Mouse (Mus musculus) embryonic facial prominence, embryonic 14.5 days (tissue): Measurements from ENCODE around the gene Fbxl15. TPM values are rescaled to one million over a fixed set of nuclear protein-coding genes. Genes with fewer than 3 reads are reported as not detected.

Experiments used
- ATAC-seq: fragments of 200-750 bp; cut with Nextera tagmentation; 2 replicates; pipeline ENCODE4 v1.8.0; 2017; ENCODE audit warnings: low read depth, moderate number of reproducible peaks, moderate TSS enrichment
- DNase-seq: peaks from one replicate; pipeline ENCODE4 v3.0.0-alpha.2; 2015; ENCODE audit warnings: low spot score
- H3K27ac ChIP-seq: fragments of 300-500 bp; sonication (generic); replicated peaks from 2 replicates; pipeline ENCODE4 v1.5.1; 2014; ENCODE audit warnings: low read depth, mild to moderate bottlenecking, low read length, moderate library complexity
- H3K27me3 ChIP-seq: fragments of 300-500 bp; sonication (generic); replicated peaks from 2 replicates; pipeline ENCODE4 v1.6.1; 2014; ENCODE audit warnings: low read length; ENCODE audit not compliant: control insufficient read depth, insufficient read depth
- H3K36me3 ChIP-seq: fragments of 300-500 bp; sonication (generic); 2 replicates; pipeline ENCODE4 v1.6.1; 2014; ENCODE audit warnings: low read length, mixed read lengths; ENCODE audit not compliant: control insufficient read depth, insufficient read depth
- H3K4me1 ChIP-seq: fragments of 300-500 bp; sonication (generic); 2 replicates; pipeline ENCODE4 v1.6.1; 2014; ENCODE audit warnings: antibody characterized with exemption, low read length; ENCODE audit not compliant: control insufficient read depth, insufficient read depth
- H3K4me2 ChIP-seq: fragments of 300-500 bp; sonication (generic); 2 replicates; pipeline ENCODE4 v1.6.1; 2014; ENCODE audit warnings: low read depth, mild to moderate bottlenecking, low read length, moderate library complexity, mixed read lengths
- H3K4me3 ChIP-seq: fragments of 300-500 bp; sonication (generic); 2 replicates; pipeline ENCODE4 v1.5.1; 2014; ENCODE audit warnings: low read depth, mild to moderate bottlenecking, low read length
- H3K9ac ChIP-seq: fragments of 300-500 bp; sonication (generic); 2 replicates; pipeline ENCODE4 v1.6.1; 2014; ENCODE audit warnings: low read depth, mild to moderate bottlenecking, low read length, moderate library complexity, mixed read lengths
- H3K9me3 ChIP-seq: fragments of 300-500 bp; sonication (generic); 2 replicates; pipeline ENCODE4 v1.6.1; 2016; ENCODE audit warnings: low read length; ENCODE audit not compliant: control insufficient read depth
- WGBS: fragments of 180-500 bp; shearing (Covaris S2); extraction: QIAGEN DNeasy Blood & Tissue Kit; methylation state at CpG from one replicate; pipeline ENCODE4 v1.1.7; 2014; 5-methylcytosine and 5-hydroxymethylcytosine counted together
- polyA plus RNA-seq: library from polyadenylated mRNA; unstranded; fragments of >200 nt; fragmentation: Nextera tagmentation; extraction: Ambion mirVana; gene quantifications from 2 replicates; pipeline ENCODE4 v1.2.1, GENCODE M21; 2014

Fbxl15 gene
- polyA plus RNA-seq, 1 experiment from 2014 or later, result 13.8 TPM

- no peak for ATAC-seq
- Histone ChIP-seq H3K36me3 (no peaks in the 10 kb centered on the region), H3K9me3 (no peaks in the 10 kb centered on the region), H3K27me3 (no peaks in the 10 kb centered on the region), H3K4me2 (no peak overlapping the region), H3K4me3 (no peak overlapping the region), H3K27ac (no peak overlapping the region), H3K9ac (no peak overlapping the region), H3K4me1 (no peaks in the 10 kb centered on the region)
- no peak for DNase-seq
- WGBS, result 61% methylated on average over 4 of the region's 4 CpGs
These were observed 31.0 kb upstream of the Fbxl15 start for GRCm38 (mm10) chr19:46296938-46297337.

GRCm38 (mm10) chr19:46300294-46301045 is 27.5 kb upstream of the Fbxl15 start:
- ATAC-seq (no peak), DNase-seq (no peak)
- Histone ChIP-seq H3K9me3 (no peaks in the 10 kb centered on the region), H3K4me2 (no peak overlapping the region), H3K27me3 (no peaks in the 10 kb centered on the region), H3K9ac (no peak overlapping the region), H3K4me1 (no peaks in the 10 kb centered on the region), H3K27ac (no peak overlapping the region), H3K4me3 (no peak overlapping the region), H3K36me3 (no peaks in the 10 kb centered on the region)
- WGBS, result 39% methylated on average over 8 of the region's 8 CpGs

- H3K27ac ChIP-seq, result no peak overlapping the region
- DNase-seq (no peak), ATAC-seq (no peak)
- H3K4me3 ChIP-seq, result no peak overlapping the region
- WGBS, result 90% methylated on average over 4 of the region's 4 CpGs
- peaks cover under 1% of the 10 kb centered on the region; the same call in 1 of the 2 replicates for H3K27me3 ChIP-seq
- peaks cover 5% of the 10 kb centered on the region for H3K4me1 ChIP-seq
- H3K9me3 ChIP-seq, result no peaks in the 10 kb centered on the region
- H3K4me2 ChIP-seq, result no peak overlapping the region
- H3K36me3 ChIP-seq, result no peaks in the 10 kb centered on the region
- H3K9ac ChIP-seq, result no peak overlapping the region
These were observed 25.4 kb upstream of the Fbxl15 start for GRCm38 (mm10) chr19:46302551-46302950.

DNA sequence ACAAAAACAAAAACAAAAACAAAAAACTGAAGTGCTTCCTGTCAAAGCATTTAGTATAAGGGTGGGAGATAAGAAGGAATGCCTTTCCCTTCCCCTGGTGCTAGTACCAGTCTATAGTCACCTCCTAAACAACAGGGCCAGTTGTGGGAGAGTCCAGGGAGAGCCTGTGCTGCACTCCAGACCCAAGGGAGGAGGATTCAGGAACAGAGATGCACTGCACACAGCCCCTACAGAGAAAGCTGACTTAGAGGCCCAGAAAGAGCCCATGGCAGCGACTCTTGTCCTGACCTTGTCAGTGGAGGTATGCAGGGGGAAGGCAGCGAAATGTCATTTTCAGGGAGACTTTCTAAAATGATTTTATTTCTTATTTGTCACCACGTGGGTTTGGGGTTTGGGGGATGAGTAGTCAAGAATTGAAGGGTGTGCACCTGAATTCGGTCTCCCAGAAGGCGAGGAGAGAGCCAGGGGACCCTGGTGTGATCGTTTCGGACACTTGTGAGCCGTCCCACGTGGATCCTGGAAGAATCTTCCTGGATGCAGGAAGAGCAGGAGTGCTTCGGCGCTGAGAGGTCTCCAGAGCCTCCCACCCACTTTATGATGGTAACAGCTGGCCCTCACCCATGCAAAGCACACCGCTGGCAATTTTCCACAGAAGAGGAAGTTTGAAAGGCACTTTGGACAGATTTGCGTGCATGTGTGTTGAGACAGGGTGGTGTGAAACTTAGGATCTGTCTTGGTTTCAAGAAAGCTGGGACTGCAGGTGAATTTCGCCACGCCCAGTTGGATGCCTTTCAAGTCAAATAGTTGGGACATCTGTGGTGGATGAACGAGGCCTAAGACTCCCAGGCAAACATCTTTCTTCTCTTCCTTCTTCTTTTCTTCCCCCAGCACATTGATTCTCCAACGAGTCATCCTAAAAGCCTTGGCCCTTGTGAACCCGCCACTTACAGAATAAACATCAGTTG is 24.5 kb upstream of the Fbxl15 start:
- no peak overlapping the region for H3K27ac ChIP-seq
- no peak for DNase-seq
- 54% methylated on average over 18 of the region's 18 CpGs for WGBS
- ATAC-seq, result no peak
- peak overlapping the region; percentile 72 for H3K4me3 ChIP-seq
- no peaks in the 10 kb centered on the region for H3K9me3 ChIP-seq
- H3K27me3 ChIP-seq, result peaks cover 9% of the 10 kb centered on the region
- 0 out of 2 replicates have a peak, but pooled peaks cover 2% of the 10 kb centered on the region for H3K36me3 ChIP-seq
- H3K9ac ChIP-seq, result peak overlapping the region; percentile 72
- H3K4me2 ChIP-seq, result peak overlapping the region; percentile 96
- H3K4me1 ChIP-seq, result peaks cover 5% of the 10 kb centered on the region

GRCm38 (mm10) chr19:46304216-46304841 is 23.7 kb upstream of the Fbxl15 start, which contains the start of gene Nfkb2:
Gene Nfkb2 (plus strand): TSS chr19:46304320.
- Histone ChIP-seq H3K9me3 (no peaks in the 10 kb centered on the region), H3K36me3 (peaks cover 4% of the 10 kb centered on the region; the same call in 1 of the 2 replicates), H3K27me3 (peaks cover 13% of the 10 kb centered on the region), H3K9ac (peak within 1 kb of the TSS; percentile 72), H3K4me1 (peaks cover 7% of the 10 kb centered on the region), H3K4me3 (peak within 1 kb of the TSS; percentile 72), H3K27ac (peak within 1 kb of the TSS; percentile 74), H3K4me2 (peak within 1 kb of the TSS; percentile 96)
- DNase-seq (peak; percentile 95), ATAC-seq (peak; percentile 92)
- under 1% methylated on average over 39 of the region's 39 CpGs for WGBS

DNA sequence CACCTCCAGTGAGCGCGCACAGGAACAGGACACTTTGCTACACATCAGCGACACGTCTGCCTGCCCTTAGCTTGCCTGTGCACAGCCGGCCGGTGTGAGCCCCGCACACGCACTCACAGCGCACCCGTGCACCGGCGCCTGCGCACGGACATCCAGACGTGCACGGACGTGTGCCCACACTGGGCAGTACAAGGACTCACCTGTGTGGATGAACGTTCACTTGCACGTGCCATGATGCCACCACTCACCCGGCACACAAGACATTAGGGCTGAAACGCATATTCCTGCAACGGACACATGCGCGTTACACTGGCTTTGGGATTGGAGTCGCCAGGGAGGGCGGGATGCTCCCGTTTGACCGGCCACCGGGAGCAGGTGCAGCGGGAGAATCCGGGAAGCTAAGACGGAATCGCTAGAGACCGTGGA is 23.1 kb upstream of the Fbxl15 start:
- Histone ChIP-seq H3K4me1 (peaks cover 7% of the 10 kb centered on the region), H3K27me3 (peaks cover 13% of the 10 kb centered on the region), H3K9ac (peak overlapping the region; percentile 72), H3K9me3 (no peaks in the 10 kb centered on the region), H3K27ac (peak overlapping the region; percentile 74), H3K36me3 (peaks cover 9% of the 10 kb centered on the region), H3K4me2 (peak overlapping the region; percentile 96), H3K4me3 (peak overlapping the region; percentile 72)
- ATAC-seq (peak; percentile 16), DNase-seq (no peak)
- WGBS, result under 1% methylated on average over 31 of the region's 34 CpGs

DNA sequence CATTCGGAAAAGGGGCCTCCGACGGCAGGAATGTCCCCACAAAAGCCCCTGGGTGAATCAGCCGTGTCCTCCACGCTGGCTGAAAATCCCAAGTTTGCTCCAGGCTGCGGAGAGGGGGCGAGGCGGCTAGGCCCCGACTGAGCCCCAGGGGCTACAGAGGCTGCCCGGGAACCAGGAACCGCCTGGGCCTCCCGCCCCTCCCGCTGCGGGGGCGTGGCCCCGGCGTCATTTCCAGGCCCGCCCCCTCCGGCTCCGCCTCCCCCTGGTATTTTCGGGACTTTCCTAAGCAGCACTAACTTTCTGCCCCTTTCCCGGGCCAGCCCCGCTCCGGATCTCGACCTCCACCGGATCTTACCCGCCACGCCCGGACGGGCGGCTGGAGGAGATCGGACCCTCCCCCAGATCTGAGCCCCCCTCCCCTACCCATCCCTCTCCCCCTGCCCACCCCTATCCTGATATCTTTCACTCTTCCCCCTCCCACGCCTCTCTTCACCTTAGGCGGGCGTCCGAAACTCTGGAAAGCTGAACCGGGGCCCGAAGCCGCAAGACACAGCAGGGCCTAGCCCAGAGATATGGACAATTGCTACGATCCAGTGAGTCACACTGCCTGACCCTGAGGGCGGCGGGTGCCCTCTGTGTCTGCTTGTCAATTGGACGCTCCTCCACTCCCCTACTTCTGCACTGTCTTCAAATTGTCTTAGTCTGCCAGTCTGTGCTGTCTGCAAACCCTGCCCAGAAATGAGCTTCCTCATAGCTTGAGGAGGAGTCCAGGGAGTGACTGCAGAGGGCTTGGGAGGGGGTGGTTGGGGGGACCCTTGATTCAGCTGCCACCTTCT is 22.3 kb upstream of the Fbxl15 start:
- Histone ChIP-seq H3K4me3 (peak overlapping the region; percentile 72), H3K27me3 (peaks cover 13% of the 10 kb centered on the region), H3K4me2 (peak overlapping the region; percentile 96), H3K4me1 (peaks cover 7% of the 10 kb centered on the region), H3K9me3 (no peaks in the 10 kb centered on the region), H3K27ac (peak overlapping the region; percentile 74; the same call in 1 of the 2 replicates), H3K9ac (peak overlapping the region; percentile 72), H3K36me3 (peaks cover 17% of the 10 kb centered on the region)
- 1% methylated on average over 26 of the region's 43 CpGs for WGBS
- ATAC-seq (peak; percentile 70), DNase-seq (peak; percentile 92)
